ENCODE assay signal across 9 mouse cellular contexts in genomic region chr10:67100011-67100661, GRCm38 (mm10). TPM values are rescaled to one million over a fixed set of nuclear protein-coding genes. Genes with fewer than 3 reads are reported as not detected.
DNase-seq lines count a peak whose midpoint lies in the region; ATAC-seq lines count a peak whose summit lies in the region.
"Had no signal": no experiment of that assay in that cellular context is flagged by ENCODE, and none has a peak within 500 bp of the region (broad histone marks: within the 10 kb centered on the region; RNA-seq: fewer than 3 reads in every experiment).

No protein-coding gene starts in this region.

- no peaks in the 10 kb centered on the region for H3K27me3 ChIP-seq in forebrain, embryonic 13.5 days
- no peaks in the 10 kb centered on the region for H3K27me3 ChIP-seq in forebrain, embryonic 11.5 days (ENCODE audit: control insufficient read depth, insufficient read depth, low read length)
- H3K27me3 ChIP-seq in megakaryocyte, embryonic 14.5 days (replicated peaks): no peaks in the 10 kb centered on the region
- no peaks in the 10 kb centered on the region for H3K27me3 ChIP-seq in kidney, embryonic 16.5 days (ENCODE audit: insufficient read depth, low read length)
- no peaks in the 10 kb centered on the region for H3K27me3 ChIP-seq in splenic B cell, adult 2 months (ENCODE audit: control insufficient read depth, insufficient read depth, low read length, poor library complexity, severe bottlenecking)

- H3K9ac ChIP-seq in forebrain, embryonic 13.5 days: no peak overlapping the region
- H3K9ac ChIP-seq in forebrain, embryonic 11.5 days (ENCODE audit: low read length): no peak overlapping the region
- H3K9ac ChIP-seq in kidney, embryonic 16.5 days (replicated peaks; ENCODE audit: low read length): no peak overlapping the region

- peak overlapping the region; percentile 84; the same call in 1 of the 2 replicates for H3K4me2 ChIP-seq in forebrain, embryonic 13.5 days
- no peak overlapping the region for H3K4me2 ChIP-seq in forebrain, embryonic 11.5 days (ENCODE audit: low read depth, low read length, severe bottlenecking)
- no peak overlapping the region; the same call in 1 of the 2 replicates for H3K4me2 ChIP-seq in kidney, embryonic 16.5 days (replicated peaks; ENCODE audit: low read depth, low read length)

- no peak for DNase-seq in forebrain, embryonic 11.5 days (ENCODE audit: low spot score)
- peak; percentile 35 for DNase-seq in splenic B cell, adult 2 months (ENCODE audit: low read depth, low spot score)
- no peak for DNase-seq in adipocyte (ENCODE audit: low spot score)

- H3K4me1 ChIP-seq in forebrain, embryonic 13.5 days: peaks cover 75% of the 10 kb centered on the region
- peaks cover 23% of the 10 kb centered on the region for H3K4me1 ChIP-seq in forebrain, embryonic 11.5 days (replicated peaks; ENCODE audit: control insufficient read depth, insufficient read depth, low read length)
- H3K4me1 ChIP-seq in megakaryocyte, embryonic 14.5 days: peaks cover 70% of the 10 kb centered on the region
- peaks cover 75% of the 10 kb centered on the region for H3K4me1 ChIP-seq in kidney, embryonic 16.5 days (ENCODE audit: insufficient read depth, low read length)

- no peak overlapping the region for H3K4me3 ChIP-seq in forebrain, embryonic 13.5 days
- no peak overlapping the region for H3K4me3 ChIP-seq in forebrain, embryonic 11.5 days (ENCODE audit: low read depth, low read length)
- H3K4me3 ChIP-seq in megakaryocyte, embryonic 14.5 days (replicated peaks): peak overlapping the region; percentile 35
- no peak overlapping the region for H3K4me3 ChIP-seq in kidney, embryonic 16.5 days (ENCODE audit: low read length)

- 34% methylated on average over 7 of the region's 7 CpGs for WGBS in forebrain, embryonic 13.5 days
- WGBS in forebrain, embryonic 11.5 days: 41% methylated on average over 7 of the region's 7 CpGs
- 44% methylated on average over 7 of the region's 7 CpGs for WGBS in kidney, embryonic 16.5 days

- H3K9me3 ChIP-seq in forebrain, embryonic 13.5 days (replicated peaks): no peaks in the 10 kb centered on the region
- no peaks in the 10 kb centered on the region for H3K9me3 ChIP-seq in forebrain, embryonic 11.5 days (ENCODE audit: control insufficient read depth, low read length)
- H3K9me3 ChIP-seq in megakaryocyte, embryonic 14.5 days: no peaks in the 10 kb centered on the region
- no peaks in the 10 kb centered on the region for H3K9me3 ChIP-seq in kidney, embryonic 16.5 days (ENCODE audit: low read length)
- H3K9me3 ChIP-seq: embryonic facial prominence, embryonic 10.5 days had no signal

- H3K27ac ChIP-seq in forebrain, embryonic 13.5 days: no peak overlapping the region
- no peak overlapping the region for H3K27ac ChIP-seq in forebrain, embryonic 11.5 days (ENCODE audit: low read depth, low read length)
- H3K27ac ChIP-seq in kidney, embryonic 16.5 days (ENCODE audit: low read length): peak overlapping the region; percentile 65; the same call in 1 of the 2 replicates
- H3K27ac ChIP-seq: embryonic facial prominence, embryonic 10.5 days had no signal

- ATAC-seq in forebrain, embryonic 13.5 days: no peak
- ATAC-seq in forebrain, embryonic 11.5 days (replicated peaks; ENCODE audit: low FRiP score): no peak
- no peak for ATAC-seq in megakaryocyte, adult 5-6 weeks (ENCODE audit: poor library complexity, severe bottlenecking)
- ATAC-seq in kidney, embryonic 16.5 days (ENCODE audit: low FRiP score, low TSS enrichment): no peak
- ATAC-seq in erythroid progenitor cell, adult 5-6 weeks (replicated peaks; ENCODE audit: low FRiP score, poor library complexity, severe bottlenecking): no peak

- no peaks in the 10 kb centered on the region; the same call in 1 of the 2 replicates for H3K36me3 ChIP-seq in forebrain, embryonic 13.5 days (ENCODE audit: poor library complexity, severe bottlenecking)
- no peaks in the 10 kb centered on the region for H3K36me3 ChIP-seq in forebrain, embryonic 11.5 days (ENCODE audit: control insufficient read depth, insufficient read depth, low read length)
- peaks cover 15% of the 10 kb centered on the region for H3K36me3 ChIP-seq in megakaryocyte, embryonic 14.5 days (replicated peaks; ENCODE audit: low read length)
- H3K36me3 ChIP-seq in kidney, embryonic 16.5 days (ENCODE audit: insufficient read depth, low read length): no peaks in the 10 kb centered on the region
- H3K36me3 ChIP-seq in splenic B cell, adult 2 months (ENCODE audit: control insufficient read depth, insufficient read depth, low read length, poor library complexity, severe bottlenecking): no peaks in the 10 kb centered on the region; the same call in 1 of the 2 replicates

RNA-seq across cellular contexts. Expression of gene Reep3, which starts 3.4 kb away (rescaled TPM):
- 42.2 and 43.0 TPM in 2 replicates for polyA plus RNA-seq in forebrain, embryonic 13.5 days (2015; fragmentation: Nextera tagmentation; extraction: Ambion mirVana)
- 44.6 and 48.4 TPM in 2 replicates for polyA plus RNA-seq in forebrain, embryonic 11.5 days (2014; fragmentation: Nextera tagmentation; extraction: Ambion mirVana)
- 0.62 and 0.97 TPM in 2 replicates for polyA plus RNA-seq in megakaryocyte, embryonic 14.5 days (2012; ENCODE audit: insufficient read depth, low replicate concordance)
- total RNA-seq in megakaryocyte, adult 5-6 weeks (2015): 84.2 and 101 TPM in 2 replicates
- total RNA-seq in megakaryocyte, adult 5-6 weeks (2017): 46.7 and 59.2 TPM in 2 replicates
- 41.6 and 51.0 TPM in 2 replicates for polyA plus RNA-seq in kidney, embryonic 16.5 days (2015; fragmentation: Nextera tagmentation; extraction: Ambion mirVana)
- total RNA-seq in erythroid progenitor cell, adult 5-6 weeks (2015; ENCODE audit: low replicate concordance): 9.7 and 23.9 TPM in 2 replicates
- 5.0 and 7.9 TPM in 2 replicates for total RNA-seq in erythroid progenitor cell, adult 5-6 weeks (2017; ENCODE audit: low replicate concordance)

RNA-seq across cellular contexts. Expression of gene Jmjd1c, which starts 4.2 kb away (rescaled TPM):
- 42.5 and 49.6 TPM in 2 replicates for polyA plus RNA-seq in forebrain, embryonic 13.5 days (2015; fragmentation: Nextera tagmentation; extraction: Ambion mirVana)
- polyA plus RNA-seq in forebrain, embryonic 11.5 days (2014; fragmentation: Nextera tagmentation; extraction: Ambion mirVana): 53.1 and 55.7 TPM in 2 replicates
- 0.47 and 4.9 TPM in 2 replicates for polyA plus RNA-seq in megakaryocyte, embryonic 14.5 days (2012; ENCODE audit: insufficient read depth, low replicate concordance)
- 96.1 and 96.7 TPM in 2 replicates for total RNA-seq in megakaryocyte, adult 5-6 weeks (2015)
- 69.0 and 91.8 TPM in 2 replicates for total RNA-seq in megakaryocyte, adult 5-6 weeks (2017)
- 30.5 and 33.7 TPM in 2 replicates for polyA plus RNA-seq in kidney, embryonic 16.5 days (2015; fragmentation: Nextera tagmentation; extraction: Ambion mirVana)
- total RNA-seq in erythroid progenitor cell, adult 5-6 weeks (2015; ENCODE audit: low replicate concordance): 33.5 and 37.1 TPM in 2 replicates
- total RNA-seq in erythroid progenitor cell, adult 5-6 weeks (2017; ENCODE audit: low replicate concordance): 19.8 and 26.1 TPM in 2 replicates

Comparison
In these comparisons a context has a peak if more than half of its experiments do, and no peak if none do; other contexts are left out.
1. RNA of gene Reep3, which starts 3.4 kb away (polyA plus RNA-seq): 44.6 to 48.4 TPM in forebrain, embryonic 11.5 days, 42.2 to 43.0 TPM in forebrain, embryonic 13.5 days and 41.6 to 51.0 TPM in kidney, embryonic 16.5 days; 0.62 to 0.97 TPM in megakaryocyte, embryonic 14.5 days; every median in the first group is over 10 times any median in the second.